Mouse (Mus musculus) midbrain, embryonic 13.5 days (tissue): ENCODE measurements around the gene Gskip. TPM values are rescaled to one million over a fixed set of nuclear protein-coding genes. Genes with fewer than 3 reads are reported as not detected.

Experiments used
- ATAC-seq: fragments of 200-750 bp; cut with Nextera tagmentation; 2 replicates; pipeline ENCODE4 v1.8.0; 2017; ENCODE audit warnings: mild to moderate bottlenecking, moderate TSS enrichment, moderate library complexity
- H3K27ac ChIP-seq: fragments of 300-500 bp; sonication (generic); 2 replicates; pipeline ENCODE4 v1.5.1; 2015; ENCODE audit warnings: inconsistent platforms, mild to moderate bottlenecking, moderate library complexity
- H3K27me3 ChIP-seq: fragments of 300-500 bp; sonication (generic); 2 replicates; pipeline ENCODE4 v1.6.1; 2015; ENCODE audit warnings: mild to moderate bottlenecking, inconsistent platforms
- H3K36me3 ChIP-seq: fragments of 300-500 bp; sonication (generic); 2 replicates; pipeline ENCODE4 v1.6.1; 2015; ENCODE audit warnings: mild to moderate bottlenecking, inconsistent platforms
- H3K4me1 ChIP-seq: fragments of 300-500 bp; sonication (generic); replicated peaks from 2 replicates; pipeline ENCODE4 v1.6.1; 2015; ENCODE audit warnings: inconsistent platforms
- H3K4me2 ChIP-seq: fragments of 300-500 bp; sonication (generic); replicated peaks from 2 replicates; pipeline ENCODE4 v1.6.1; 2015; ENCODE audit warnings: moderate library complexity, mild to moderate bottlenecking, inconsistent platforms
- H3K4me3 ChIP-seq: fragments of 300-500 bp; sonication (generic); replicated peaks from 2 replicates; pipeline ENCODE4 v1.5.1; 2015; ENCODE audit warnings: mild to moderate bottlenecking, inconsistent platforms
- H3K9ac ChIP-seq: fragments of 300-500 bp; sonication (generic); replicated peaks from 2 replicates; pipeline ENCODE4 v1.6.1; 2015; ENCODE audit warnings: mild to moderate bottlenecking, inconsistent platforms
- H3K9me3 ChIP-seq: fragments of 300-500 bp; sonication (generic); 2 replicates; pipeline ENCODE4 v1.6.1; 2016; ENCODE audit warnings: mild to moderate bottlenecking, inconsistent platforms
- WGBS: fragments of 180-500 bp; shearing (Covaris S2); methylation state at CpG from one replicate; pipeline ENCODE4 v1.1.7; 2015; 5-methylcytosine and 5-hydroxymethylcytosine counted together
- polyA plus RNA-seq: library from polyadenylated mRNA; unstranded; fragments of >200 nt; fragmentation: Nextera tagmentation; extraction: Ambion mirVana; gene quantifications from 2 replicates; pipeline ENCODE4 v1.2.1, GENCODE M21; 2015

Gskip gene
- polyA plus RNA-seq, 1 experiment from 2014 or later: 37.8 TPM

GRCm38 (mm10) chr12:105727268-105727667 lies 42.6 kb downstream of the Gskip start:
- no peaks in the 10 kb centered on the region for H3K36me3 ChIP-seq
- H3K9me3 ChIP-seq: no peaks in the 10 kb centered on the region
- peaks cover under 1% of the 10 kb centered on the region; the same call in 1 of the 2 replicates for H3K4me1 ChIP-seq
- H3K4me3 ChIP-seq: no peak overlapping the region
- no peaks in the 10 kb centered on the region for H3K27me3 ChIP-seq
- ATAC-seq: 0 out of 2 replicates have a peak, but pooled peaks have one; percentile 2
- H3K4me2 ChIP-seq: no peak overlapping the region
- 92% methylated on average over 3 of the region's 3 CpGs for WGBS
- no peak overlapping the region for H3K27ac ChIP-seq
- no peak overlapping the region for H3K9ac ChIP-seq

- Histone ChIP-seq H3K4me2 (no peak overlapping the region), H3K9ac (no peak overlapping the region), H3K9me3 (no peaks in the 10 kb centered on the region), H3K36me3 (no peaks in the 10 kb centered on the region), H3K27me3 (no peaks in the 10 kb centered on the region), H3K4me3 (no peak overlapping the region), H3K4me1 (no peaks in the 10 kb centered on the region), H3K27ac (no peak overlapping the region)
- WGBS: 27% methylated on average over 8 of the region's 8 CpGs
- ATAC-seq: no peak
Observed at GRCm38 (mm10) chr12:105727964-105728363, 43.3 kb downstream of the Gskip start.

- no peaks in the 10 kb centered on the region for H3K36me3 ChIP-seq
- H3K4me1 ChIP-seq: no peaks in the 10 kb centered on the region
- ATAC-seq: no peak
- 90% methylated on average over 6 of the region's 6 CpGs for WGBS
- no peak overlapping the region for H3K9ac ChIP-seq
- no peak overlapping the region for H3K27ac ChIP-seq
- H3K4me2 ChIP-seq: no peak overlapping the region
- H3K9me3 ChIP-seq: no peaks in the 10 kb centered on the region
- no peaks in the 10 kb centered on the region for H3K27me3 ChIP-seq
- no peak overlapping the region for H3K4me3 ChIP-seq
Observed at GRCm38 (mm10) chr12:105730851-105731460, 46.3 kb downstream of the Gskip start.

- no peak overlapping the region for H3K4me3 ChIP-seq
- no peaks in the 10 kb centered on the region for H3K36me3 ChIP-seq
- H3K27me3 ChIP-seq: no peaks in the 10 kb centered on the region
- no peak overlapping the region for H3K4me2 ChIP-seq
- H3K4me1 ChIP-seq: no peaks in the 10 kb centered on the region
- no peak overlapping the region for H3K27ac ChIP-seq
- WGBS: 74% methylated on average over 9 of the region's 9 CpGs
- H3K9me3 ChIP-seq: no peaks in the 10 kb centered on the region
- no peak overlapping the region for H3K9ac ChIP-seq
- no peak for ATAC-seq
Observed at GRCm38 (mm10) chr12:105733370-105734159, 48.9 kb downstream of the Gskip start.

- ATAC-seq: no peak
- no peaks in the 10 kb centered on the region for H3K9me3 ChIP-seq
- no peak overlapping the region for H3K4me3 ChIP-seq
- no peak overlapping the region for H3K9ac ChIP-seq
- H3K4me1 ChIP-seq: no peaks in the 10 kb centered on the region
- no peaks in the 10 kb centered on the region for H3K36me3 ChIP-seq
- WGBS: 81% methylated on average over 7 of the region's 7 CpGs
- H3K27me3 ChIP-seq: no peaks in the 10 kb centered on the region
- H3K4me2 ChIP-seq: no peak overlapping the region
- no peak overlapping the region for H3K27ac ChIP-seq
Observed at GRCm38 (mm10) chr12:105735226-105735888, 50.7 kb downstream of the Gskip start.

- Histone ChIP-seq H3K9ac (no peak overlapping the region), H3K27ac (no peak overlapping the region), H3K36me3 (no peaks in the 10 kb centered on the region), H3K4me1 (no peaks in the 10 kb centered on the region), H3K27me3 (no peaks in the 10 kb centered on the region), H3K4me2 (no peak overlapping the region), H3K4me3 (no peak overlapping the region), H3K9me3 (no peaks in the 10 kb centered on the region)
- 91% methylated on average over 6 of the region's 6 CpGs for WGBS
- ATAC-seq: no peak
Observed at GRCm38 (mm10) chr12:105735889-105736251, 51.2 kb downstream of the Gskip start.

GRCm38 (mm10) chr12:105738316-105739096 lies 53.9 kb downstream of the Gskip start:
- ATAC-seq: no peak
- Histone ChIP-seq H3K36me3 (no peaks in the 10 kb centered on the region), H3K4me2 (no peak overlapping the region), H3K4me3 (no peak overlapping the region), H3K9me3 (no peaks in the 10 kb centered on the region), H3K27me3 (no peaks in the 10 kb centered on the region), H3K9ac (no peak overlapping the region), H3K27ac (no peak overlapping the region), H3K4me1 (no peaks in the 10 kb centered on the region)
- 85% methylated on average over 15 of the region's 15 CpGs for WGBS

GRCm38 (mm10) chr12:105739656-105740055 lies 55.0 kb downstream of the Gskip start:
- ATAC-seq: no peak
- H3K9ac ChIP-seq: no peak overlapping the region
- no peak overlapping the region for H3K4me3 ChIP-seq
- no peak overlapping the region for H3K4me2 ChIP-seq
- H3K27me3 ChIP-seq: no peaks in the 10 kb centered on the region
- no peaks in the 10 kb centered on the region for H3K36me3 ChIP-seq
- WGBS: 90% methylated on average over 8 of the region's 8 CpGs
- H3K9me3 ChIP-seq: no peaks in the 10 kb centered on the region
- no peak overlapping the region for H3K27ac ChIP-seq
- H3K4me1 ChIP-seq: no peaks in the 10 kb centered on the region

GRCm38 (mm10) chr12:105748114-105748513 lies 63.5 kb downstream of the Gskip start:
- 89% methylated on average over 5 of the region's 5 CpGs for WGBS
- H3K4me1 ChIP-seq: no peaks in the 10 kb centered on the region
- no peaks in the 10 kb centered on the region for H3K9me3 ChIP-seq
- no peak overlapping the region for H3K4me3 ChIP-seq
- no peak overlapping the region for H3K27ac ChIP-seq
- no peaks in the 10 kb centered on the region for H3K36me3 ChIP-seq
- no peak overlapping the region for H3K4me2 ChIP-seq
- no peaks in the 10 kb centered on the region for H3K27me3 ChIP-seq
- no peak for ATAC-seq
- no peak overlapping the region for H3K9ac ChIP-seq
